Mouse (Mus musculus): Measurements from ENCODE around the gene Plaa. TPM values are rescaled to one million over a fixed set of nuclear protein-coding genes. Genes with fewer than 3 reads are reported as not detected.

The Plaa gene
- polyA plus RNA-seq, 1 experiment from 2014 or later: 68.3 TPM

- H3K9me3 ChIP-seq: no peaks in the 10 kb centered on the region
- WGBS: 79% methylated on average over 4 of the region's 4 CpGs
- no peak overlapping the region for H3K9ac ChIP-seq
- H3K27me3 ChIP-seq: no peaks in the 10 kb centered on the region
- no peak overlapping the region for H3K27ac ChIP-seq
- H3K4me3 ChIP-seq: peak overlapping the region; percentile 66
- ATAC-seq (ENCODE audit: insufficient number of reproducible peaks, insufficient read depth, low FRiP score, low TSS enrichment, low read depth): no peak
- H3K4me1 ChIP-seq: peaks cover 17% of the 10 kb centered on the region
- no peaks in the 10 kb centered on the region for H3K36me3 ChIP-seq
- peak overlapping the region; percentile 80 for H3K4me2 ChIP-seq
These were observed 1.6 kb downstream of the Plaa start for GRCm38 (mm10) chr4:94601395-94601794.

- Histone ChIP-seq H3K36me3 (no peaks in the 10 kb centered on the region), H3K9ac (no peak overlapping the region), H3K9me3 (no peaks in the 10 kb centered on the region), H3K27me3 (no peaks in the 10 kb centered on the region), H3K4me2 (no peak overlapping the region), H3K27ac (no peak overlapping the region), H3K4me3 (no peak overlapping the region), H3K4me1 (no peaks in the 10 kb centered on the region)
- no peak for ATAC-seq (ENCODE audit: insufficient number of reproducible peaks, insufficient read depth, low FRiP score, low TSS enrichment, low read depth)
These were observed 10.3 kb downstream of the Plaa start for GRCm38 (mm10) chr4:94592709-94593108.

- H3K4me2 ChIP-seq: no peak overlapping the region
- no peaks in the 10 kb centered on the region for H3K36me3 ChIP-seq
- no peak overlapping the region for H3K27ac ChIP-seq
- no peaks in the 10 kb centered on the region for H3K27me3 ChIP-seq
- WGBS: 91% methylated on average over 4 of the region's 4 CpGs
- ATAC-seq (ENCODE audit: insufficient number of reproducible peaks, insufficient read depth, low FRiP score, low TSS enrichment, low read depth): no peak
- no peaks in the 10 kb centered on the region for H3K4me1 ChIP-seq
- no peak overlapping the region for H3K4me3 ChIP-seq
- H3K9ac ChIP-seq: no peak overlapping the region
- H3K9me3 ChIP-seq: no peaks in the 10 kb centered on the region
These were observed 11.2 kb downstream of the Plaa start for GRCm38 (mm10) chr4:94591765-94592381.

DNA sequence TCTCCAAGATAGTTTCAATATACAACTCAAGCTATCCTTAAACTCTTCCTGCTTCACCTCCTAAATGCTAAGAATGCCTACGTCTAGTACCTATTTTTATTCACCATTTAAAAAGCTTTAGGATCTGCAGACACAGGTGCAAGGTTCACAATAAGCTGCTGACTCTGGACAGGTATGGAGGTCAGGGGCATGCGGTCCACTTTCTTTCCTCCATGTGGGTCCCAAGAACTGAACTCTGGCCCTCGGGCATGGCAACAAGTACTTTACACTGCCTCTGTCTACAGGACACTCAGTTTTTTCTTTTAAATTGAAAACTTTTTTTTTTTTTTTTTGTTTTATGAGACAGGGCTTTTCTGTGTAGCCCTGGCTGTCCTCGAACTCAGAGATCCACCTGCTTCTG, 30.4 kb downstream of the Plaa start:
- Histone ChIP-seq H3K27me3 (no peaks in the 10 kb centered on the region), H3K9me3 (no peaks in the 10 kb centered on the region), H3K4me1 (no peaks in the 10 kb centered on the region), H3K4me2 (no peak overlapping the region), H3K36me3 (peaks cover 38% of the 10 kb centered on the region), H3K27ac (no peak overlapping the region), H3K4me3 (no peak overlapping the region), H3K9ac (no peak overlapping the region)
- 94% methylated on average over 4 of the region's 4 CpGs for WGBS
- ATAC-seq (ENCODE audit: insufficient number of reproducible peaks, insufficient read depth, low FRiP score, low TSS enrichment, low read depth): no peak

- no peaks in the 10 kb centered on the region for H3K27me3 ChIP-seq
- H3K4me2 ChIP-seq: no peak overlapping the region
- H3K36me3 ChIP-seq: peaks cover 8% of the 10 kb centered on the region
- H3K9ac ChIP-seq: no peak overlapping the region
- no peak overlapping the region for H3K27ac ChIP-seq
- no peaks in the 10 kb centered on the region for H3K4me1 ChIP-seq
- H3K9me3 ChIP-seq: no peaks in the 10 kb centered on the region
- no peak overlapping the region for H3K4me3 ChIP-seq
- ATAC-seq (ENCODE audit: insufficient number of reproducible peaks, insufficient read depth, low FRiP score, low TSS enrichment, low read depth): no peak
These were observed 38.7 kb downstream of the Plaa start for GRCm38 (mm10) chr4:94564297-94564696.

GRCm38 (mm10) chr4:94561954-94562648, 40.9 kb downstream of the Plaa start:
- Histone ChIP-seq H3K4me3 (no peak overlapping the region), H3K27me3 (no peaks in the 10 kb centered on the region), H3K9me3 (no peaks in the 10 kb centered on the region), H3K4me1 (no peaks in the 10 kb centered on the region; the same call in 1 of the 2 replicates), H3K27ac (no peak overlapping the region), H3K36me3 (0 out of 2 replicates have a peak, but pooled peaks cover 2% of the 10 kb centered on the region), H3K9ac (no peak overlapping the region), H3K4me2 (no peak overlapping the region)
- 78% methylated on average over 7 of the region's 7 CpGs for WGBS
- no peak for ATAC-seq (ENCODE audit: insufficient number of reproducible peaks, insufficient read depth, low FRiP score, low TSS enrichment, low read depth)

GRCm38 (mm10) chr4:94560316-94560715, 42.7 kb downstream of the Plaa start:
- Histone ChIP-seq H3K4me3 (no peak overlapping the region), H3K4me2 (no peak overlapping the region), H3K4me1 (peaks cover 2% of the 10 kb centered on the region), H3K9ac (no peak overlapping the region), H3K27ac (no peak overlapping the region), H3K27me3 (no peaks in the 10 kb centered on the region), H3K9me3 (no peaks in the 10 kb centered on the region), H3K36me3 (no peaks in the 10 kb centered on the region)
- no peak for ATAC-seq (ENCODE audit: insufficient number of reproducible peaks, insufficient read depth, low FRiP score, low TSS enrichment, low read depth)
- WGBS: 79% methylated on average over 1 of the region's 1 CpGs

DNA sequence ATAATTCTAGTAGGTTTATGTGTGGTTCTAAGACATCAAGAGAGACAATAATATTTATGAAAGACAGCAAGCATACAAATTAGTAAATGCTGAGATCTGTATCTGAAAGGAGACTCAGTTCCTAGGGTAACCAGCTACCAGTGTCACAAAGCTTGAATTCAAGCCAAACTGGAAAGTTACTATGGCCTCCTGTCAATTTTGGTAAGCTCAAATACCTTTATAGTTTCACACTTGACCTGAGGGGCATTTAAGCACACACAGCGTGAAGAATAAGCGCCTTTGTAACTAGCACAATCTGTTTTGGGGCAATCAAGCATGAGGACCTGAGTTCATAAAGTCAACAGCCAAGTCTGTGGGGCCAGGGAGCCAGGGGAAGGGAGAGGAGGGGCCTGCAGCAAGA, 43.8 kb downstream of the Plaa start:
- ATAC-seq (ENCODE audit: insufficient number of reproducible peaks, insufficient read depth, low FRiP score, low TSS enrichment, low read depth): no peak
- no peak overlapping the region for H3K4me2 ChIP-seq
- 48% methylated on average over 2 of the region's 2 CpGs for WGBS
- H3K27me3 ChIP-seq: no peaks in the 10 kb centered on the region
- H3K4me1 ChIP-seq: peaks cover 6% of the 10 kb centered on the region
- no peaks in the 10 kb centered on the region for H3K9me3 ChIP-seq
- no peak overlapping the region for H3K4me3 ChIP-seq
- no peak overlapping the region for H3K27ac ChIP-seq
- H3K9ac ChIP-seq: no peak overlapping the region
- H3K36me3 ChIP-seq: no peaks in the 10 kb centered on the region

GRCm38 (mm10) chr4:94557145-94557544, 45.9 kb downstream of the Plaa start:
- no peak for ATAC-seq (ENCODE audit: insufficient number of reproducible peaks, insufficient read depth, low FRiP score, low TSS enrichment, low read depth)

GRCm38 (mm10) chr4:94556265-94557054, 46.6 kb downstream of the Plaa start, which contains the start of the genes Gm10306 and Caap1:
Gm10306 (plus strand) TSS chr4:94556546.
Caap1 (minus strand) TSS chr4:94556796.
- no peaks in the 10 kb centered on the region for H3K27me3 ChIP-seq
- H3K9me3 ChIP-seq: no peaks in the 10 kb centered on the region
- H3K9ac ChIP-seq: peak within 1 kb of the TSS; percentile 90
- H3K4me2 ChIP-seq: peak within 1 kb of the TSS; percentile 65
- 1% methylated on average over 83 of the region's 83 CpGs for WGBS
- peak within 1 kb of the TSS; percentile 74 for H3K27ac ChIP-seq
- peaks cover 6% of the 10 kb centered on the region for H3K4me1 ChIP-seq
- peak within 1 kb of the TSS; percentile 94 for H3K4me3 ChIP-seq
- H3K36me3 ChIP-seq: no peaks in the 10 kb centered on the region
- ATAC-seq (ENCODE audit: insufficient number of reproducible peaks, insufficient read depth, low FRiP score, low TSS enrichment, low read depth): peak; percentile 98

More at GRCm38 (mm10) chr4:94557145-94557544, 45.9 kb downstream of the Plaa start:
- H3K4me1 ChIP-seq: peaks cover 6% of the 10 kb centered on the region
- no peak overlapping the region for H3K9ac ChIP-seq
- H3K9me3 ChIP-seq: no peaks in the 10 kb centered on the region
- H3K4me2 ChIP-seq: peak overlapping the region; percentile 65
- no peaks in the 10 kb centered on the region for H3K27me3 ChIP-seq
- peak overlapping the region; percentile 94 for H3K4me3 ChIP-seq
- H3K36me3 ChIP-seq: no peaks in the 10 kb centered on the region
- H3K27ac ChIP-seq: no peak overlapping the region
- WGBS: 71% methylated on average over 7 of the region's 7 CpGs

- Histone ChIP-seq H3K9me3 (no peaks in the 10 kb centered on the region), H3K4me3 (no peak overlapping the region), H3K36me3 (peaks cover 2% of the 10 kb centered on the region; the same call in 1 of the 2 replicates), H3K27me3 (no peaks in the 10 kb centered on the region), H3K9ac (no peak overlapping the region), H3K4me1 (peaks cover 6% of the 10 kb centered on the region), H3K4me2 (peak overlapping the region; percentile 65; the same call in 1 of the 2 replicates), H3K27ac (no peak overlapping the region)
- WGBS: 90% methylated on average over 5 of the region's 5 CpGs
- no peak for ATAC-seq (ENCODE audit: insufficient number of reproducible peaks, insufficient read depth, low FRiP score, low TSS enrichment, low read depth)
These were observed 48.0 kb downstream of the Plaa start for GRCm38 (mm10) chr4:94554955-94555494.
